9 mouse cellular contexts compared by ENCODE assay signal in the genomic region with DNA sequence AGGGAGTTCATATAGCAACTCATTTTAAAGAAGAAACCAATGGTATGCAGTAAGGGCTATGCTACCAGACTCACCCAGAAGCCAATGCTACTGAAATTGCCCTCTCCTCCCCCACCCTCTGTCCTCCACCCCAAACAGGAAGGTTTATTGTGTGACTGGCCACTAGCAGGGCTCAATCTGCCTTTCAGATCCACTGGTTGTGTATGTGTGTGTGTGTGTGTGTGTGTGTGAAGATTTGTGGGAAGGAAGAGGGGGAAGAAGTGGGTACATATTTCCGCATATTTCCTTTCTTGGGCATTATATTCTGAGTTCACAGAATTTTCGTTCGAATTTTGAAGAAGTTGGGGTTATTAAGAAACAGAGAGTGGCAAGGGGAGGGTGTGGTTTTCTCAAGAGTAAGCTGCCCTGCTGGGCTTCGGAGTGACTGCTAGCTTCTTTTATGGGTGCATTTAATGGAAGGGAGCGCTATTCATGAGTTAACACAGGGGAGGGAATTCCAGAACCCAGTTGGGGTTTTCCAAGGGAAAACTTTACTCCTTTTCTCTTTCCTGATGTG.
DNase-seq lines count a peak whose midpoint lies in the region; ATAC-seq and TF ChIP-seq lines count a peak whose summit lies in the region.
"Had no signal": no experiment of that assay in that cellular context is flagged by ENCODE, and none has a peak within 500 bp of the region (broad histone marks: within the 10 kb centered on the region; RNA-seq: fewer than 3 reads in every experiment).

No protein-coding gene starts in this region.

- DNase-seq in heart, adult 18-20 months, result peak; percentile 29 to 32
- no peak for DNase-seq in heart, adult 8-10 months (ENCODE audit: low spot score)
- no peak for DNase-seq in lung, embryonic 14.5 days
- no peak for DNase-seq in lung, postnatal 14 days
- DNase-seq in frontal cortex, postnatal 10 days (ENCODE audit: low spot score in 2 of 2), result no peak
- no peak for DNase-seq in cerebellum, postnatal 25 days

- H3K9me3 ChIP-seq in lung, embryonic 14.5 days (ENCODE audit: low read depth, low read length), result no peaks in the 10 kb centered on the region
- H3K9me3 ChIP-seq in limb, embryonic 13.5 days, result no peaks in the 10 kb centered on the region
- H3K9me3 ChIP-seq: forebrain, embryonic 13.5 days had no signal

- no peaks in the 10 kb centered on the region for H3K36me3 ChIP-seq in lung, embryonic 14.5 days (ENCODE audit: insufficient read depth)
- H3K36me3 ChIP-seq in limb, embryonic 13.5 days, result no peaks in the 10 kb centered on the region

- 71% methylated on average over 5 of the region's 5 CpGs for WGBS in lung, embryonic 14.5 days
- 40% methylated on average over 5 of the region's 5 CpGs for WGBS in limb, embryonic 13.5 days

- peaks cover 19% of the 10 kb centered on the region for H3K4me1 ChIP-seq in lung, embryonic 14.5 days (ENCODE audit: insufficient read depth)
- H3K4me1 ChIP-seq in limb, embryonic 13.5 days, result peaks cover 57% of the 10 kb centered on the region

- H3K4me2 ChIP-seq in lung, embryonic 14.5 days, result no peak overlapping the region
- H3K4me2 ChIP-seq in limb, embryonic 13.5 days (replicated peaks), result peak overlapping the region; percentile 25; the same call in 1 of the 2 replicates
- H3K4me2 ChIP-seq: forebrain, embryonic 13.5 days had no signal

- H3K9ac ChIP-seq in lung, embryonic 14.5 days, result 0 out of 2 replicates have a peak overlapping the region, but pooled peaks have one; percentile 3
- no peak overlapping the region for H3K9ac ChIP-seq in limb, embryonic 13.5 days
- H3K9ac ChIP-seq: forebrain, embryonic 13.5 days had no signal

- peak overlapping the region; percentile 86 for H3K27ac ChIP-seq in lung, embryonic 14.5 days (ENCODE audit: low read depth)
- H3K27ac ChIP-seq in limb, embryonic 13.5 days, result peak overlapping the region; percentile 92
- H3K27ac ChIP-seq: forebrain, embryonic 13.5 days had no signal

- no peaks in the 10 kb centered on the region for H3K27me3 ChIP-seq in lung, embryonic 14.5 days (ENCODE audit: insufficient read depth, low read length)
- H3K27me3 ChIP-seq in limb, embryonic 13.5 days, result no peaks in the 10 kb centered on the region
- H3K27me3 ChIP-seq: forebrain, embryonic 13.5 days had no signal

- ATAC-seq in lung, embryonic 14.5 days (ENCODE audit: insufficient read depth), result no peak
- no peak for ATAC-seq in limb, embryonic 13.5 days (ENCODE audit: low FRiP score, low read depth)
- ATAC-seq in neutrophil, adult 5-6 weeks (ENCODE audit: extremely low read depth, insufficient number of reproducible peaks, low FRiP score, poor library complexity, severe bottlenecking), result peak; percentile 45; the same call in 1 of the 2 replicates
- ATAC-seq: forebrain, embryonic 13.5 days had no signal

- no peak for TF ChIP-seq CTCF in lung, embryonic 14.5 days (IDR thresholded peaks at IDR 0.05; ENCODE audit: low read depth)

- no peak overlapping the region for H3K4me3 ChIP-seq in lung, embryonic 14.5 days (ENCODE audit: low read depth, low read length)
- no peak overlapping the region for H3K4me3 ChIP-seq in limb, embryonic 13.5 days
- H3K4me3 ChIP-seq: forebrain, embryonic 13.5 days had no signal

Comparison
In these comparisons a context has a peak if more than half of its experiments do, and no peak if none do; other contexts are left out.
1. DNase-seq: peak in heart, adult 18-20 months (2 of 2); none in heart, adult 8-10 months (single experiment), lung, embryonic 14.5 days (single experiment), lung, postnatal 14 days (single experiment), frontal cortex, postnatal 10 days (0 of 2) and cerebellum, postnatal 25 days (0 of 2).